Mouse (Mus musculus) right cerebral cortex, postnatal 4 days (tissue): Measurements from ENCODE around the gene Olfr1484.
"Not testable (repeated sequence)": the region's sequence is repeated elsewhere in the genome, so short reads cannot be mapped to it uniquely, and the experiment has no call there.

Experiments used
- DNase-seq: peaks from one replicate; pipeline ENCODE4 v3.0.0-alpha.2; 2022

Olfr1484 gene

GRCm38 (mm10) chr19:13583211-13583610, at the start of gene Olfr1484:
Gene Olfr1484, plus strand, starts transcription at chr19:13583511.
- DNase-seq = no peak

DNA sequence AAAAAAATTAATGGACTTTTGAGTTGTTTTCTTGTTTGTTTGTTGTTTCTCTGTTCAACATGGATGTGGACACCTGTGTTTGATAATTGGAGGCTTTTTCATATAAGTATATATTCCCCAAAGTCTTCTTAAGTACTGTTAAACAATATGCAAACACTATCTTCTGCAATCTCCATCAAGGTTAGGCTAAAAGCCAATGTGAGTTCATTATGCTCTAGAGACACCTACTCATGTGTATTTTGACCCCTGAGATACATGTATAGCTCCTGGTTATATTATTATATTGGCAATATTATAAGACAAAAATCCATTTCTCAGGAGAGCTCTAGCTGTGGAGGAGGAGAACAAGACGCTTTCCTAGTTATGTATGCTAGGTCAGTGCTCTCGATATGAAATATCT, 33.8 kb downstream of the Olfr1484 start, which contains the start of gene Olfr1487:
Olfr1487 (plus strand) TSS at position 301 of the 400 bp plus-strand sequence.
- not testable (repeated sequence) for DNase-seq

- no peak for DNase-seq
Observed at GRCm38 (mm10) chr19:13631321-13631720, 48.0 kb downstream of the Olfr1484 start, which contains the start of gene Olfr1489. Gene Olfr1489, plus strand, starts transcription at chr19:13631621.
